Comparison of ENCODE assay signal across 20 mouse cellular contexts in the genomic region with DNA sequence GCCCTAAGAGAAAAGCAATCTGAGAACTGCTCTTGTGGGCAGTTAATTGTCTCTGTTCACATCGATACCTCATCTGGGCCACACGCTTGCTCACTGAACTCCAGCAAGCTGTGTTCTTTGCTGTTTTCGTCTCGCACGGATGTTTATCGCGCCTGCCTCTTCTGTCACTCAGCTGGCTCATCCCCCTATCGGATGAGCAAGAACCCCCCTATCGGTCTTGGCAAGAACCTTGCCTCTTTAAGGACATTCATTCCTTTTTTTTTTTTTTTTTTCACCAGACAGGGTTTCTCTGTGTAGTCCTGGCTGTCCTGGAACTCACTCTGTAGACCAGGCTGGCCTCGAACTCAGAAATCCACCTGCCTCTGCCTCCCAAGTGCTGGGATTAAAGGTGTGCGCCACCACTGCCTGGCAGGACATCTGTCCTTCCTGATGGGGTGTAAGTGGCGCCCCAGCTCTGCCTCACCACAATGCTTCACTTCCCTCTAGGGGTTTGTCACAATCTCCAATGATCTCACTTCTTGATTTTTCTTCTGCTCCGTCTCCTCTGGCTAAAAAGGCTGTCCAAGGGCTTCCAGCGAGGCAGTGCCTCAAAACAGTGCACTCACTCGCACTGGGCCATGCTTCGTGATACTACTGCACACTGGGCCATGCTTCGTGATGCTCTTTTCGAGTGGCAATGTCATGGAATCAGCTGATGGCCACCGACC. TPM values are rescaled to one million over a fixed set of nuclear protein-coding genes. Genes with fewer than 3 reads are reported as not detected.
DNase-seq lines count a peak whose midpoint lies in the region; ATAC-seq and TF ChIP-seq lines count a peak whose summit lies in the region.
"Had no signal": no experiment of that assay in that cellular context is flagged by ENCODE, and none has a peak within 500 bp of the region (broad histone marks: within the 10 kb centered on the region; RNA-seq: fewer than 3 reads in every experiment).

No protein-coding gene starts in this region.

- H3K27ac ChIP-seq in ES-E14 (ENCODE audit: insufficient read depth, low read depth, low read length, poor library complexity, severe bottlenecking), result no peak overlapping the region
- 0 out of 2 replicates have a peak overlapping the region, but pooled peaks have one; percentile 31 for H3K27ac ChIP-seq in liver, embryonic 16.5 days (ENCODE audit: low read length)
- no peak overlapping the region for H3K27ac ChIP-seq in gastrocnemius, adult 2 months
- H3K27ac ChIP-seq: embryonic facial prominence, embryonic 13.5 days; forebrain, embryonic 13.5 days; left cerebral cortex, adult 2 months had no signal

- H3K9ac ChIP-seq in ES-E14 (ENCODE audit: insufficient read depth, low read depth, low read length, poor library complexity, severe bottlenecking), result no peak overlapping the region
- H3K9ac ChIP-seq in liver, embryonic 16.5 days (ENCODE audit: low read depth, low read length), result no peak overlapping the region
- H3K9ac ChIP-seq: embryonic facial prominence, embryonic 13.5 days; forebrain, embryonic 13.5 days had no signal

- peak; percentile 54 for DNase-seq in layer of hippocampus, adult 9-11 months
- DNase-seq in layer of hippocampus, adult 11-12 months (ENCODE audit: low spot score), result no peak
- DNase-seq in ES-E14 (ENCODE audit: low read depth, low spot score), result no peak
- peak; percentile 51 to 52 for DNase-seq in spleen, adult 18-20 months
- no peak for DNase-seq in right cerebral cortex, postnatal 14 days
- DNase-seq in gastrocnemius, adult 2 months, result no peak
- DNase-seq in cerebellum, adult 11-12 months, result no peak
- DNase-seq: cerebellum, adult 9-10 months; gastrocnemius, postnatal 14 days; kidney, postnatal 36 days; lung, adult 2 months; midbrain, embryonic 14.5 days; thymus, adult 18-20 months had no signal

- no peaks in the 10 kb centered on the region for H3K9me3 ChIP-seq in ES-E14 (ENCODE audit: control insufficient read depth, insufficient read depth, low read depth, low read length)
- H3K9me3 ChIP-seq in liver, embryonic 16.5 days (replicated peaks; ENCODE audit: control insufficient read depth, low read length), result no peaks in the 10 kb centered on the region
- H3K9me3 ChIP-seq: embryonic facial prominence, embryonic 13.5 days; forebrain, embryonic 13.5 days had no signal

- in situ Hi-C loops in ES-E14 (cut with MboI; ENCODE audit: low sequenced_read_pairs in 2 of 2, unreplicated experiment in 2 of 2), result no loop called here

- H3K4me3 ChIP-seq in ES-E14 (ENCODE audit: insufficient read depth in 1 of 2, low read depth in 1 of 2, low read length in 2 of 2, poor library complexity in 1 of 2, severe bottlenecking in 1 of 2), result no peak overlapping the region
- H3K4me3 ChIP-seq in liver, embryonic 16.5 days (ENCODE audit: low read depth, low read length), result no peak overlapping the region
- no peak overlapping the region for H3K4me3 ChIP-seq in gastrocnemius, adult 2 months
- H3K4me3 ChIP-seq: embryonic facial prominence, embryonic 13.5 days; forebrain, embryonic 13.5 days; left cerebral cortex, adult 2 months had no signal

- no peaks in the 10 kb centered on the region for H3K36me3 ChIP-seq in ES-E14 (ENCODE audit: control insufficient read depth, insufficient read depth, low read length, poor library complexity, severe bottlenecking)
- no peaks in the 10 kb centered on the region for H3K36me3 ChIP-seq in liver, embryonic 16.5 days (ENCODE audit: control insufficient read depth, insufficient read depth)
- H3K36me3 ChIP-seq: embryonic facial prominence, embryonic 13.5 days had no signal

- H3K4me1 ChIP-seq in ES-E14 (ENCODE audit: control insufficient read depth in 2 of 2, insufficient read depth in 2 of 2, low read length in 2 of 2, poor library complexity in 1 of 2), result peaks cover 3 to 9% of the 10 kb centered on the region in 2 experiments; a peak in 2 of 4 replicates
- peaks cover 3% of the 10 kb centered on the region for H3K4me1 ChIP-seq in liver, embryonic 16.5 days (ENCODE audit: control insufficient read depth, low read depth, low read length)

- no peak for ATAC-seq in liver, embryonic 16.5 days (ENCODE audit: low read depth)
- ATAC-seq: forebrain, embryonic 13.5 days; inflammation-experienced regulatory T-cells, adult 6 months had no signal

- 45% methylated on average over 19 of the region's 19 CpGs for WGBS in liver, embryonic 16.5 days (ENCODE audit: insufficient replicate concordance)

- TF ChIP-seq CTCF in gastrocnemius, adult 2 months (IDR thresholded peaks at IDR 0.05), result no peak

- H3K4me2 ChIP-seq in liver, embryonic 16.5 days (ENCODE audit: low read depth, low read length), result no peak overlapping the region
- H3K4me2 ChIP-seq: embryonic facial prominence, embryonic 13.5 days; forebrain, embryonic 13.5 days had no signal

- H3K27me3 ChIP-seq in liver, embryonic 16.5 days (ENCODE audit: control insufficient read depth, insufficient read depth, low read depth, low read length), result no peaks in the 10 kb centered on the region
- H3K27me3 ChIP-seq: embryonic facial prominence, embryonic 13.5 days; forebrain, embryonic 13.5 days had no signal

- intact Hi-C loops in gastrocnemius, adult 2 months (cut with DNase I), result no loop called here

TF ChIP-seq in ES-E14, 5 proteins besides CTCF, POLR2A, EP300 and RAD21:
- TF ChIP-seq HCFC1 (IDR thresholded peaks at IDR 0.05; ENCODE audit: borderline replicate concordance, insufficient read depth, low read length) (no peak), ZNF384 (IDR thresholded peaks at IDR 0.05; ENCODE audit: low read depth, low read length) (peak; percentile 74)
TF ChIP-seq in ES-E14: peak in this region for 1.

RNA-seq across cellular contexts. Expression of a gene that starts 8.0 kb away (rescaled TPM):
- 107 and 189 TPM in 2 replicates for total RNA-seq in ES-E14 (2012; rRNA removed)
- polyA plus RNA-seq in liver, embryonic 16.5 days (2015; fragmentation: Nextera tagmentation; extraction: Ambion mirVana), result 235 and 242 TPM in 2 replicates
- total RNA-seq in gastrocnemius, adult 2 months (2021), result 100 to 1,000 TPM; 169 to 187 TPM

RNA-seq across cellular contexts. Expression of a gene that starts 44.1 kb away (rescaled TPM):
- total RNA-seq in ES-E14 (2012; rRNA removed), result not detected in 2 replicates
- not detected in 2 replicates for polyA plus RNA-seq in liver, embryonic 16.5 days (2015; fragmentation: Nextera tagmentation; extraction: Ambion mirVana)
- not detected for total RNA-seq in gastrocnemius, adult 2 months (2021)
- total RNA-seq: gastrocnemius, postnatal 14 days; left cerebral cortex, adult 2 months had no signal
- polyA plus RNA-seq: embryonic facial prominence, embryonic 13.5 days; forebrain, embryonic 13.5 days; heart, embryonic 16.5 days; inflammation-experienced regulatory T-cells, adult 6 months; lung, adult 2 months; midbrain, embryonic 14.5 days; neural tube, embryonic 14.5 days had no signal

Comparison
In these comparisons a context has a peak if more than half of its experiments do, and no peak if none do; other contexts are left out.
1. DNase-seq: peak in layer of hippocampus, adult 9-11 months (single experiment) and spleen, adult 18-20 months (2 of 2); none in layer of hippocampus, adult 11-12 months (single experiment), ES-E14 (single experiment), right cerebral cortex, postnatal 14 days (single experiment), gastrocnemius, adult 2 months (single experiment) and cerebellum, adult 11-12 months (single experiment).